Mouse (Mus musculus): ENCODE measurements at regions not wholly inside any gene's neighbourhood (a gene's known extent, or its start where the extent isn't known, plus 50 kb on each side); places are given as distances from the start of the nearest gene placed in this dataset.
A peak's percentile ranks its signal among the peaks of the same experiment; 100 is the strongest.

GRCm38 (mm10) chr1:13424524-13424923, 2010.6 kb downstream of the A830018L16Rik start:
- Histone ChIP-seq H3K27ac (no peak overlapping the region), H3K4me3 (replicated peaks) (no peak overlapping the region), H3K36me3 (no peaks in the 10 kb centered on the region), H3K4me1 (peaks cover 14% of the 10 kb centered on the region), H3K9ac (no peak overlapping the region), H3K27me3 (no peaks in the 10 kb centered on the region), H3K9me3 (replicated peaks) (no peaks in the 10 kb centered on the region), H3K4me2 (no peak overlapping the region)
- ATAC-seq (replicated peaks; ENCODE audit: low FRiP score) = no peak

GRCm38 (mm10) chr1:13425601-13426327, 2011.9 kb downstream of the A830018L16Rik start:
- peaks cover 14% of the 10 kb centered on the region for H3K4me1 ChIP-seq
- peak overlapping the region; percentile 68 for H3K4me2 ChIP-seq
- H3K9ac ChIP-seq = no peak overlapping the region
- no peaks in the 10 kb centered on the region for H3K27me3 ChIP-seq
- no peak for ATAC-seq (replicated peaks; ENCODE audit: low FRiP score)
- H3K9me3 ChIP-seq (replicated peaks) = no peaks in the 10 kb centered on the region
- no peaks in the 10 kb centered on the region for H3K36me3 ChIP-seq
- peak overlapping the region; percentile 49 for H3K4me3 ChIP-seq (replicated peaks)
- no peak overlapping the region for H3K27ac ChIP-seq
- 29% methylated on average over 9 of the region's 9 CpGs for WGBS

- Histone ChIP-seq H3K4me3 (replicated peaks) (peak overlapping the region; percentile 49), H3K36me3 (no peaks in the 10 kb centered on the region), H3K27me3 (no peaks in the 10 kb centered on the region), H3K27ac (peak overlapping the region; percentile 60), H3K9me3 (replicated peaks) (no peaks in the 10 kb centered on the region), H3K4me2 (peak overlapping the region; percentile 68), H3K9ac (peak overlapping the region; percentile 51), H3K4me1 (peaks cover 14% of the 10 kb centered on the region)
- peak; percentile 86 for ATAC-seq (replicated peaks; ENCODE audit: low FRiP score)
- 7% methylated on average over 30 of the region's 30 CpGs for WGBS
Measured at GRCm38 (mm10) chr1:13426328-13427067, 2012.6 kb downstream of the A830018L16Rik start.

- H3K4me2 ChIP-seq = peak overlapping the region; percentile 68
- no peaks in the 10 kb centered on the region for H3K9me3 ChIP-seq (replicated peaks)
- no peak overlapping the region for H3K9ac ChIP-seq
- H3K4me3 ChIP-seq (replicated peaks) = peak overlapping the region; percentile 49
- H3K27me3 ChIP-seq = no peaks in the 10 kb centered on the region
- H3K4me1 ChIP-seq = peaks cover 14% of the 10 kb centered on the region
- H3K36me3 ChIP-seq = no peaks in the 10 kb centered on the region
- no peak for ATAC-seq (replicated peaks; ENCODE audit: low FRiP score)
- H3K27ac ChIP-seq = no peak overlapping the region
- WGBS = 67% methylated on average over 5 of the region's 5 CpGs
Measured at GRCm38 (mm10) chr1:13427068-13427434, 2013.1 kb downstream of the A830018L16Rik start.

- H3K4me2 ChIP-seq = no peak overlapping the region
- peaks cover 14% of the 10 kb centered on the region for H3K4me1 ChIP-seq
- no peak overlapping the region for H3K27ac ChIP-seq
- WGBS = 70% methylated on average over 11 of the region's 11 CpGs
- no peaks in the 10 kb centered on the region for H3K9me3 ChIP-seq (replicated peaks)
- no peaks in the 10 kb centered on the region for H3K27me3 ChIP-seq
- H3K4me3 ChIP-seq (replicated peaks) = no peak overlapping the region
- H3K36me3 ChIP-seq = no peaks in the 10 kb centered on the region
- ATAC-seq (replicated peaks; ENCODE audit: low FRiP score) = no peak
- no peak overlapping the region for H3K9ac ChIP-seq
Measured at GRCm38 (mm10) chr1:13427501-13428207, 2013.7 kb downstream of the A830018L16Rik start.

DNA sequence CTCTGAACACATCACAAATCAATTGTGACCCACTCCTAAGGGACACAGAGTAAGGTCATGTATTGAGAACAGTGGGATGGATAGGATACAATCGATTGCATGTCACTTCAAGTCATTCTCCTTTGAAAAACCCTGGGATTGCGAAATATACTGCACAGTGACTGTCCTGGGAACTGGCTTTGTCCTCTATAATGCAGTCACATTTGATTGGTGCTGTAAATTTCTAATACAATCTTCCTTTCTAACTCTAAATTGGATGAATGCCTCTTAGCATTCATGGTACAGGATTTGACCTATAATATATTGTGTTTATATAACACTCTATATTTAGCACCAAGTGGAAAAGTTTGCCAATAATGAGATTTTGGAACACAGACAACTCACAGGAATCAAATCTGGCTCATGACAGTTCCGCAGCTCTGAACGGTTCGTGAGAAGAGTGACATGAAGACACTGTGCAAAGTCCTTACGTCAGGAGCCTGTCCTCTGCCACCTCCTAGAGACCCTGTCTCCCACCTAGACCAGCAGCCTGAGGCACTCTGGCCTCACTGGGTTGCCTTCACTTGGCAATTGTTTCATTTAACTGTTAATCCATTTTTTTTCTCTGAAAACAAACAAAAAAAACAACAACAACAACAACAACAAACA, 2024.0 kb downstream of the A830018L16Rik start:
- no peaks in the 10 kb centered on the region for H3K9me3 ChIP-seq (replicated peaks)
- H3K4me3 ChIP-seq (replicated peaks) = no peak overlapping the region
- H3K27me3 ChIP-seq = no peaks in the 10 kb centered on the region
- H3K27ac ChIP-seq = no peak overlapping the region
- whole genome bisulfite sequencing = 63% methylated on average over 6 of the region's 6 CpGs
- no peak overlapping the region for H3K4me2 ChIP-seq
- no peaks in the 10 kb centered on the region for H3K36me3 ChIP-seq
- ATAC-seq (replicated peaks; ENCODE audit: low FRiP score) = no peak
- no peaks in the 10 kb centered on the region for H3K4me1 ChIP-seq
- H3K9ac ChIP-seq = no peak overlapping the region

DNA sequence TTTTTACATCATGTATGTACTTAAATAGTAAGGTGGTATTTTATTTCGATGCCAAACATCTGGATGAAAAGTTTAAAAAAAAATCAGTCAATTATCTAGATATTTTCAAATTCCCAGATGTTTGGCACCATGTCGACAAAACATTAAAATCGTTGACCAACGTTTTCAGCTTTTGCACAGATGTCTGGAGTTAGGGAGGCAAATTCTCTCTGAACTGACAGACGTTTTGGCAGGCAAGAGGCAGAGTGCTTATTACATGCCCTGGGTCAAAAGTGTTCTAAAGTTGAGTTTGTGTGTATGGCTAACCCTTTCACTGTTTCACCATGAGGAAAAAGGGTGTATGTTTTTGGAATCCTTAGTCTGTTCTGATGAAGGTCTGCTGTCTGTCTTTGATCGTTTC, 2028.5 kb downstream of the A830018L16Rik start:
- no peaks in the 10 kb centered on the region for H3K36me3 ChIP-seq
- ATAC-seq (replicated peaks; ENCODE audit: low FRiP score) = no peak
- no peak overlapping the region for H3K4me2 ChIP-seq
- no peak overlapping the region for H3K4me3 ChIP-seq (replicated peaks)
- H3K9ac ChIP-seq = no peak overlapping the region
- H3K9me3 ChIP-seq (replicated peaks) = no peaks in the 10 kb centered on the region
- H3K27ac ChIP-seq = no peak overlapping the region
- no peaks in the 10 kb centered on the region for H3K27me3 ChIP-seq
- no peaks in the 10 kb centered on the region for H3K4me1 ChIP-seq
- 65% methylated on average over 6 of the region's 6 CpGs for WGBS

- WGBS = 59% methylated on average over 2 of the region's 2 CpGs
- no peaks in the 10 kb centered on the region for H3K36me3 ChIP-seq
- no peaks in the 10 kb centered on the region for H3K27me3 ChIP-seq
- H3K9me3 ChIP-seq (replicated peaks) = no peaks in the 10 kb centered on the region
- H3K4me1 ChIP-seq = no peaks in the 10 kb centered on the region
- no peak overlapping the region for H3K9ac ChIP-seq
- ATAC-seq (replicated peaks; ENCODE audit: low FRiP score) = no peak
- H3K27ac ChIP-seq = no peak overlapping the region
- H3K4me3 ChIP-seq (replicated peaks) = no peak overlapping the region
- H3K4me2 ChIP-seq = no peak overlapping the region
Measured at GRCm38 (mm10) chr1:13454534-13454933, 2040.6 kb downstream of the A830018L16Rik start.

GRCm38 (mm10) chr1:13455572-13455971, 2041.7 kb downstream of the A830018L16Rik start:
- WGBS = 90% methylated on average over 3 of the region's 3 CpGs

GRCm38 (mm10) chr1:13464311-13464710, 2050.4 kb downstream of the A830018L16Rik start:
- no peak for ATAC-seq (replicated peaks; ENCODE audit: low FRiP score)
- Histone ChIP-seq H3K36me3 (no peaks in the 10 kb centered on the region), H3K27me3 (no peaks in the 10 kb centered on the region), H3K27ac (no peak overlapping the region), H3K9ac (no peak overlapping the region), H3K4me3 (replicated peaks) (no peak overlapping the region), H3K4me1 (peaks cover 5% of the 10 kb centered on the region; the same call in 1 of the 2 replicates), H3K4me2 (no peak overlapping the region), H3K9me3 (replicated peaks) (no peaks in the 10 kb centered on the region; the same call in 1 of the 2 replicates)
- WGBS = 98% methylated on average over 1 of the region's 1 CpGs

More at GRCm38 (mm10) chr1:13455572-13455971, 2041.7 kb downstream of the A830018L16Rik start:
- Histone ChIP-seq H3K9me3 (replicated peaks) (no peaks in the 10 kb centered on the region; the same call in 1 of the 2 replicates), H3K27ac (no peak overlapping the region), H3K4me3 (replicated peaks) (no peak overlapping the region), H3K9ac (no peak overlapping the region), H3K27me3 (no peaks in the 10 kb centered on the region), H3K4me2 (no peak overlapping the region), H3K36me3 (no peaks in the 10 kb centered on the region), H3K4me1 (no peaks in the 10 kb centered on the region)
- no peak for ATAC-seq (replicated peaks; ENCODE audit: low FRiP score)

DNA sequence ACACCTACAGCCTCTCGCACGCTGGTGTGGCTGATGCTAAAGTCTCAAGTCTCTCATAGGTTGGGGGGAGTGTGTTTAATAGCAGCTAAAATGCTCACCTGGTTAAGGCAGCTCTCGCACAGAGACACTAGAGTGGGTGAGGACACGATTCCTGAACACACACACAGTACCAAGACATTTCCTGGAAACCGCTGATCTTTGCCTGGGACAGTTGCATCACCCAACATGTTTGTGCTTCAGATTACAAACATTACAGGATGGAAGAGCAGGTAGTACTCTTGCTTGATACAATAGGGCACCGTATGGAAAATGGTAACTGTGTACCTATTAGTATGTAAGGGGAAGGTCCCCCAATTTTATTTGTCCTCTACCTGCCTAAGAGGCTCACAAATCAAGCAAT, 2053.3 kb downstream of the A830018L16Rik start:
- H3K36me3 ChIP-seq = no peaks in the 10 kb centered on the region
- H3K4me3 ChIP-seq (replicated peaks) = no peak overlapping the region
- H3K4me1 ChIP-seq = peaks cover 5% of the 10 kb centered on the region; the same call in 1 of the 2 replicates
- H3K9ac ChIP-seq = no peak overlapping the region
- H3K4me2 ChIP-seq = no peak overlapping the region
- no peak for ATAC-seq (replicated peaks; ENCODE audit: low FRiP score)
- no peaks in the 10 kb centered on the region for H3K9me3 ChIP-seq (replicated peaks)
- no peaks in the 10 kb centered on the region for H3K27me3 ChIP-seq
- WGBS = 75% methylated on average over 6 of the region's 6 CpGs
- H3K27ac ChIP-seq = no peak overlapping the region

Data from kidney, embryonic 15.5 days (tissue).